Mouse (Mus musculus): ENCODE results near the gene Isl2. TPM values are rescaled to one million over a fixed set of nuclear protein-coding genes. Genes with fewer than 3 reads are reported as not detected.

Isl2 gene
- 2.5 and 3.4 TPM in 2 replicates for polyA plus RNA-seq (2016; fragmentation: Nextera tagmentation; extraction: Ambion mirVana)

DNA sequence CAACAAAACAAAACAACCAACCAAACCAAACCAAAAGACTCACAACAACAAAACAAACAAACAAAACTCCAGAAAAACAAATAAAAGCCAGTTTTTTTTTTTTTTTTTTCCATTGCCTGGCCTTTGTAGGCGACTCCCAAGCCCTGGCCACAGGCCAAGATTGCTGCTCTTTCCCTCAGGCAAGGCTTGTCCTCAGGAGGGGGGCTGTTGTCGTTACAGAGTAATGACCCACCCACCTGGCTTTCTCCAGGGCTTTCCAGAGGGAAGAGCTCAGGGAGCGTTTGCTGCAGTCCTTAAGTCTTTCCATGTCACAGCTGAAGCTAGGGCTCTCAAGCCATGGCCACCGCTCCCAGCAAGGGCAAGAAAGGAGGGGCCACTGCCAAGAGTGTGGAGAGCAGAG, at the start of gene Isl2:
Gene Isl2 (plus strand): TSS at position 296 of the 400 bp plus-strand sequence.
- peaks cover 72% of the 10 kb centered on the region for H3K27me3 ChIP-seq (ENCODE audit: low read depth, poor library complexity, severe bottlenecking)
- WGBS, result 8% methylated on average over 4 of the region's 4 CpGs

DNA sequence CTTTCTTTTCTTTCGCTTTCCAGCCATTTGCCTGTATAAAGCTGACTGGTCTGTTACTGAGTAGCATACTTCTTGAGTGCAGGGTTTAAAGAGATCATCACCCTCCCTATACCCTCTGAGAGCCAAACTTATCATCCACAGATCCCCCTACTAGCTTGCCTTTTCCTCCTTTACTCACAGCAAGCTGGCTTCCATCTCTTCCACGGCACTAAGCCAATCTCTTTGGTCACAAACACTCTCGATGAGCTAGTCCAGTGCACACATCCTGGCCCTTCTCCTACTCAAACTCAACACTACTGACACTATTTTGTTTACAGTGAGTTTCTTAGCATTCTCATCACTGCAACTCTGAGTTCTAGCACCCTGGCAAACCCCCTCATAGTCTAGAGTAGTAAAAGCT, 30.6 kb upstream of the Isl2 start:
- H3K9me3 ChIP-seq (replicated peaks), result no peaks in the 10 kb centered on the region
- WGBS, result 86% methylated on average over 3 of the region's 3 CpGs
- H3K4me1 ChIP-seq, result peaks cover 14% of the 10 kb centered on the region
- 0 out of 2 replicates have a peak, but pooled peaks cover 3% of the 10 kb centered on the region for H3K27me3 ChIP-seq (ENCODE audit: low read depth, poor library complexity, severe bottlenecking)
- H3K27ac ChIP-seq, result no peak overlapping the region
- DNase-seq (ENCODE audit: low spot score), result no peak
- H3K4me3 ChIP-seq, result no peak overlapping the region
- H3K36me3 ChIP-seq, result no peaks in the 10 kb centered on the region

More for the DNA sequence above, at the start of gene Isl2:
- H3K4me1 ChIP-seq, result peaks cover 48% of the 10 kb centered on the region
- H3K36me3 ChIP-seq, result no peaks in the 10 kb centered on the region
- H3K4me3 ChIP-seq, result peak within 1 kb of the TSS; percentile 57
- H3K9me3 ChIP-seq (replicated peaks), result no peaks in the 10 kb centered on the region
- peak within 1 kb of the TSS; percentile 8; the same call in 1 of the 2 replicates for H3K27ac ChIP-seq
- no peak for DNase-seq (ENCODE audit: low spot score)

DNA sequence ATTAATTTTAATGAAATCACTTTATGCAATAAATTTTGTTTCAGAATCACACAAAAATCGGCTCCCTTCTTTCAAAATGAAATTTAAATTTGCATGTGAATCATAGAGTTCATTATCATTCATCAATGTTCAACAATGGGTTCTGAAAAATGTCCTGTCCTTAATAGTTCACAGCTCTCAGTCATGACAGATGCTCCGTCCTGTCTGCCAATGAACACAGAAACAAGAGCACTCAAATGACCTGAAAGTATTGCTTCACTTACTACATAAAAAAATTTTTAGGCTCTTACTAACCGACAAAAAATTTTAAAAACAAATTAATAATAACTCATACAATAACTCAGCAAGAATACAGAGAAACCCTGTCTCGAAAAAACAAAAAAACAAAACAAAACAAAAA, 29.8 kb upstream of the Isl2 start:
- no peak for DNase-seq (ENCODE audit: low spot score)
- Histone ChIP-seq H3K36me3 (no peaks in the 10 kb centered on the region), H3K4me1 (peaks cover 14% of the 10 kb centered on the region), H3K27me3 (ENCODE audit: low read depth, poor library complexity, severe bottlenecking) (peaks cover 10% of the 10 kb centered on the region), H3K27ac (no peak overlapping the region), H3K4me3 (no peak overlapping the region), H3K9me3 (replicated peaks) (no peaks in the 10 kb centered on the region)
- 84% methylated on average over 4 of the region's 4 CpGs for WGBS

DNA sequence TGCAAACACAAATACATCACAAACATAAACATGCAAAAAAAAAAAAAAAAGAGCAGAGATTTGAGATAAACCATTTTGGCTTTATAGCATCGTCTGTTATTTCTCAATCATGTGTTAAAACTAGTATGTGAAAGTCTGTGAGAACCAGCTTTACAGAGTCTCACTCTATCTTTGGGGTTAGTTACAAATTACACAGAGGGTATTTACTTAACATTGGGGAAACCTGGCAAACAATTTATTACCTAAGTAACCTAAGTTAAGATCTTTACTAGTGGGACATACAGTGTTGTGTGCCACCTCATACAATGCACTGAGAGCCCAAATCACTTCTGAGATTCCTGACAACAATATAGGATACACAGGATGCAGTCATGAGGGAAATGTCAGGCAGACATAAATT, 28.7 kb upstream of the Isl2 start:
- DNase-seq (ENCODE audit: low spot score), result no peak
- peaks cover 14% of the 10 kb centered on the region for H3K4me1 ChIP-seq
- H3K9me3 ChIP-seq (replicated peaks), result no peaks in the 10 kb centered on the region
- H3K27ac ChIP-seq, result no peak overlapping the region
- no peak overlapping the region for H3K4me3 ChIP-seq
- no peaks in the 10 kb centered on the region for H3K36me3 ChIP-seq
- WGBS, result 95% methylated on average over 1 of the region's 1 CpGs
- peaks cover 20% of the 10 kb centered on the region for H3K27me3 ChIP-seq (ENCODE audit: low read depth, poor library complexity, severe bottlenecking)

DNA sequence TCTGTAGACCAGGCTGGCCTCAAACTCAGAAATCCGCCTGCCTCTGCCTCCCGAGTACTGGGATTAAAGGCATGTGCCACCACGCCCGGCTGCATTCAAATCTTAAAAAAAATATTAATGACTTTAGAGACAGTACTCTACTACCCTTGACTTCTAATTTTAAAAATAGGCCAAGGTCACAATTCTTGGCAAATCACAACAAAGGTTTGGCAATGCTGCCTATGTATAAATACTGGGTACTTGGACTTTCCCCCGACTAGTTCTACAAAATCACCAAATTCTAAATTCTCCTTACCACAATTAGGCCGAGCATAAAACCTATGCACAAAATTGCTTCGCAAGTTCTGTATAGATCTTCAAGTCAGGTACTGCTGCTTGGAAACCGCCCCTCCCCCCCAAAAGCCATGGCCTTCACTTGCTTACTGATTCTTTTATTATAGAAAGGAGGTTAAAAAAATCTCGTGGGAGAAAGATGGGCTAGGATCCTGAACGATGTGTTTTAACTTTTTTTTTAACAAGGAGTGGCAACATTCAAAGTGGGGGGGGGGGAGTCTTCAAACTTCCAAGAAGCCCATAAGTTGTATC, 27.7 kb upstream of the Isl2 start:
- 83% methylated on average over 10 of the region's 10 CpGs for WGBS
- Histone ChIP-seq H3K4me1 (peaks cover 14% of the 10 kb centered on the region), H3K27ac (no peak overlapping the region; the same call in 1 of the 2 replicates), H3K9me3 (replicated peaks) (no peaks in the 10 kb centered on the region), H3K27me3 (ENCODE audit: low read depth, poor library complexity, severe bottlenecking) (peaks cover 22% of the 10 kb centered on the region), H3K4me3 (peak overlapping the region; percentile 93), H3K36me3 (no peaks in the 10 kb centered on the region)
- no peak for DNase-seq (ENCODE audit: low spot score)

DNA sequence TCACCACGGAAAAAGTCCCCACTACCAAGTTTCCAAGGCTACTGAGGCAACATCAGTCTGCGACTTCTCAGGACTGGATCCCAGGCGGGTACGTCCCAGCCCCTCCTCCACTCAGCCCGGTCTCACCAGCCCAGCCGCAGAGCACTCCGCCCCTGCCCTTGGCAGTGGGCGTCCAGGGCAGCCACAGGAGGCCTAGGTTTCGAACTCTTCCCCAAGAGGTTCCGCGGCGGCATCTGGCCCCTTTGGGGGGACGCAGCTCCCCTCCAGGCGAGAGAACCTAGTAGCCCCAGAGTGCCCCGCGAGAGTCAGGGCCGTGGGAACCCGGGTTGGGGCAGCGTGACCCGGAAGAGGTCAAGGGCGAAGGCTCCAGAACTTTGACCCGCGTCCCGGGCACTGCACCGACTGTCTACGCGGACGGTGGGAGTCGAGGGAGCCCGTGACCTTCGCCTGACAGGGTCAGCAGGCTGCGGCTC, 26.9 kb upstream of the Isl2 start:
- H3K27ac ChIP-seq, result peak overlapping the region; percentile 94
- WGBS, result under 1% methylated on average over 32 of the region's 32 CpGs
- H3K4me3 ChIP-seq, result peak overlapping the region; percentile 93
- peaks cover 22% of the 10 kb centered on the region for H3K27me3 ChIP-seq (ENCODE audit: low read depth, poor library complexity, severe bottlenecking)
- peak; percentile 82 for DNase-seq (ENCODE audit: low spot score)
- peaks cover 14% of the 10 kb centered on the region for H3K4me1 ChIP-seq
- H3K36me3 ChIP-seq, result no peaks in the 10 kb centered on the region
- H3K9me3 ChIP-seq (replicated peaks), result no peaks in the 10 kb centered on the region

DNA sequence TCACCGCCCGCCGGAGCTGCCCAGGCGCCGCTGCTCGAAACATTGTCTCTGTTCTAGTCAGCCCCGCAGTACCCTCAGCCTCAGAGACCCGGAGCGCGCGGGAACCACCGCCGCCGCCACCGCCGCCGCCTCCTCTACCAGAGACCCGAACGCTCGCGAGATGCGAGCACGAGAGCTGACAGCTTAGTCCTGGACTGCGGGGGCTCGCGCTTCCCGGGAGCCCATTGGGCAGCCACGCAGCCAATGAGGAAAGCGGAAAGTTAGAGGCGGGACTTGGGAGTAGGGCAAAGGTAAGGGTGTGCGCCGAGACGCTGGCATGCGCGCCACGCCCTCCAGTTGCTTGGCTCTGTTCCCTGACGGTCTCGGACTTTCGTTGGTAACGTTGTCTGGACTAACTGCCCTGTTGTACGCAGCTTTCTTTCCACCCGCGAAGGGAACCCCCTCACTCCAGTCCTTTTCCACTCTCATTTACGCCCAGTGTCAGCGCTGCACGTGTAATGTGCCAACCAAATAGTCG, 26.4 kb upstream of the Isl2 start, which contains the start of gene Etfa:
Gene Etfa (minus strand): TSS at position 217 of the 517 bp plus-strand sequence.
- no peaks in the 10 kb centered on the region for H3K9me3 ChIP-seq (replicated peaks)
- peaks cover 14% of the 10 kb centered on the region for H3K4me1 ChIP-seq
- peaks cover 22% of the 10 kb centered on the region for H3K27me3 ChIP-seq (ENCODE audit: low read depth, poor library complexity, severe bottlenecking)
- 1% methylated on average over 47 of the region's 47 CpGs for WGBS
- H3K4me3 ChIP-seq, result peak within 1 kb of the TSS; percentile 93
- peak within 1 kb of the TSS; percentile 94 for H3K27ac ChIP-seq
- DNase-seq (ENCODE audit: low spot score), result peak; percentile 93
- H3K36me3 ChIP-seq, result no peaks in the 10 kb centered on the region

DNA sequence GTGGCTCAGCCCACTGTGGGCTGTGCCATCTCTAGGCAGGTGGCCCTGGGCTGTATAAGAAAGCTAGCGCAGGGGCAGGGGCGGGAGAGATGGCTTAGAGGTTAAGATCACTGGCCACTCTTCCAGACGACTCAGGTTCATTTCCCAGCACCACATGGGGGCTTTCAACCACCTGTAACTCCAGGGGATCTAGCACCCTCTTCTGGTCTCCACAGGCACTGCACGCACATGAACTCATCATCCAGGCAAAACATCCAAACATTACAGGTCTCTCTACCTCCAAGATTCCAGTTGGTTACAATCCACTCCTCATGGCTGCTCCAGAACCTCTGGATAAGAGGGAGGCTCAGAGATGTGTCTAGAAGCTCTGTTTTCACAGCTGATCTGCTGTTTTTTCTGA, 12.8 kb upstream of the Isl2 start:
- H3K4me1 ChIP-seq, result no peaks in the 10 kb centered on the region
- H3K4me3 ChIP-seq, result no peak overlapping the region
- no peak for DNase-seq (ENCODE audit: low spot score)
- 34% methylated on average over 4 of the region's 4 CpGs for WGBS
- H3K9me3 ChIP-seq (replicated peaks), result no peaks in the 10 kb centered on the region
- no peak overlapping the region for H3K27ac ChIP-seq
- no peaks in the 10 kb centered on the region for H3K27me3 ChIP-seq (ENCODE audit: low read depth, poor library complexity, severe bottlenecking)
- no peaks in the 10 kb centered on the region for H3K36me3 ChIP-seq

DNA sequence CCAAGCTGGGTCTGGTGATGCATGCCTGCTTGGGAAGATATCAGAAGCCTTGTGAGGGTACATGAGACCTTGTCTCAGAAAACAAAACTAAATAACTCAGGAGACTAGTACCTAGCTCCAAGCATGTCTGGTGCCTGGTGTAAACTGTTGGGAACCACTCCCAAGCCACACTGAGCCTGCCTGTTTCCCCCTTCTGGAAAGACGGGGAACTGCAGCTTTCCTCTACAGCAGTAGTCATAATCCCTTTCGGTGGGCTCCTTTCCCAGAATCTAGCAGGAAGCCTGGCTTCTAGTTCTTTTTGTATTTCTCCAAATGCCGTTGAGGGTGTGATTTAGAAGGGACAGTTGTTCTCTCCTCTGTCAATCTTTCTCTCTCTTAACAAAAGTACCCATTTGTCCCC, 2.6 kb upstream of the Isl2 start:
- Histone ChIP-seq H3K27me3 (ENCODE audit: low read depth, poor library complexity, severe bottlenecking) (peaks cover 48% of the 10 kb centered on the region), H3K27ac (no peak overlapping the region), H3K4me3 (no peak overlapping the region), H3K36me3 (no peaks in the 10 kb centered on the region), H3K4me1 (peaks cover 28% of the 10 kb centered on the region), H3K9me3 (replicated peaks) (no peaks in the 10 kb centered on the region)
- peak; percentile 76 for DNase-seq (ENCODE audit: low spot score)
- 17% methylated on average over 3 of the region's 3 CpGs for WGBS

DNA sequence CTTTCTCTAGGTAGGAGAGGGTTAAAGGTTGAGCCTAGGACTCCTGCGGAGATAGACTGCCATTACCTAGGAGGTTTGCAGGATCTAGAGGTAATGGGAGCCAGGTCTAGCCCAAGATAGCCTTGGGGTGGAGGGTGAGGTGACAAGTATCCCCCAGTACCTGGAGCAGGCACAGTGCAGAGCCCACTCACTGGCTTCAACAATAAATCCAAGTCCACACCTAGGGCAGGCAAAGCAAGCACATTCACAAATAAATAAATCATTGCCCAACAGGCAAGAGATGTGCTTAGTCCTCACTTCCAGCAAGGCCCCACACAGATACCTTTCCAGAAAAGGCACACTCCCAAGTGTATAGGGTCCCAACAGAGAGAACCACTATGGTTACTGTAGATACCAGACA, 534 bp downstream of the Isl2 start:
- no peak overlapping the region for H3K4me3 ChIP-seq
- DNase-seq (ENCODE audit: low spot score), result no peak
- H3K27ac ChIP-seq, result no peak overlapping the region
- peaks cover 79% of the 10 kb centered on the region for H3K27me3 ChIP-seq (ENCODE audit: low read depth, poor library complexity, severe bottlenecking)
- H3K4me1 ChIP-seq, result peaks cover 53% of the 10 kb centered on the region
- no peaks in the 10 kb centered on the region for H3K36me3 ChIP-seq
- 0% methylated on average over 1 of the region's 1 CpGs for WGBS
- no peaks in the 10 kb centered on the region for H3K9me3 ChIP-seq (replicated peaks)

DNA sequence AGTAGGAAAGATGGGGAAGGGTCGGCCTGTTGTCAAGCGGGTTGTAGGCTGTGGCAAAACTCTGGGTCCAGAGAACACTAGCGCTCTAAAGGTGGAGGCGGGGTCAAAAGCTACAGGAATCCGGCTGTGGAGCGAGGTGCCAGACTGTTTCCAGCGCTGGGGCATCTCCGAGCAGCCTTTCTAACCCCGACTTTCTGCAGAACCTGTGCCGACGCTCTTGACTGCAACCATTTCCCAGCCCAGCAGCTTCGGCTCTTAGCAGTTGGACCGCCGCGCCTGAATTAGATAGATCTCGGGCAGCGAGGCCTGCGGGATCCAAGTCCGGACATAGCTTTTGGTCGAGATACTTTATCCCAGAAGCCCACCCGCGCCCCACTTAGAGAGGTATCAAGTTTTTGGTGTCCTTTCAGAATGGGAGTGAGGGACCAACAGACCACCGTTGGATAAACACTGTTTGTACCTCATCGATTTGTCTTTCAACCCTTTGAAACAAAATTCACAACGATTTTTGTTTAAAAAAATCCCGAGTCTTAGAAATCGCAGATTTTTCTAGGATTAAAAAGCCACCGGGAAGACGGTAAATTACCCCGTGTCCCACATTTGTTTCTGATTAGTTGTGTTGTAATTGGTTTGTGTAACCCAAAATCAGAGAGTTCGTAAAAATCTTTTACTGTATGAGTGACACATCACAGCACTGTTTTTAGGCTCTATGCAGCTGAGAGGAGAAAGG, 1.4 kb downstream of the Isl2 start:
- peaks cover 87% of the 10 kb centered on the region for H3K27me3 ChIP-seq (ENCODE audit: low read depth, poor library complexity, severe bottlenecking)
- no peaks in the 10 kb centered on the region for H3K9me3 ChIP-seq (replicated peaks)
- peak overlapping the region; percentile 57 for H3K4me3 ChIP-seq
- H3K4me1 ChIP-seq, result peaks cover 61% of the 10 kb centered on the region
- peak; percentile 60 for DNase-seq (ENCODE audit: low spot score)
- H3K27ac ChIP-seq, result no peak overlapping the region
- no peaks in the 10 kb centered on the region for H3K36me3 ChIP-seq
- WGBS, result 2% methylated on average over 31 of the region's 31 CpGs

DNA sequence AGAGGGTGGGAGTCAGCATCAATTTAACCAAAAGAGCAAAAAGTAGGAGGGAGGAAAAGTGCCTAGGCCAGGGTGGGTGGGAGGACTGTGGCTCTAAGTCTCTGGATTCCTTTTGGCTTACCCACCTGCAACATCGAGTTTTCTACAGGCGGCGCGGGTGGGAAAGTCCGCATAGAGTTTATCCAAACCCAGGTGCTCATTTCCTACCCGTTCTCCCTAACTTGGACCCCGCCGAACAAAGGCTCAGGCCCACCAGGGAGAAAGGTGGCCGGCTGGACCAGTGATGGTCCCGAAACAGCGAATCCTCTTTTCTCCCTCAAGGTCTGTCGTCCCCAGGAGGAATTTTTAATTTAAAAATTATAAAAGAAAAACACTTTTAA, 1.9 kb downstream of the Isl2 start:
- peaks cover 92% of the 10 kb centered on the region for H3K27me3 ChIP-seq (ENCODE audit: low read depth, poor library complexity, severe bottlenecking)
- DNase-seq (ENCODE audit: low spot score), result peak; percentile 59
- H3K4me3 ChIP-seq, result peak overlapping the region; percentile 57
- under 1% methylated on average over 12 of the region's 12 CpGs for WGBS
- H3K27ac ChIP-seq, result peak overlapping the region; percentile 74
- H3K36me3 ChIP-seq, result no peaks in the 10 kb centered on the region
- H3K9me3 ChIP-seq (replicated peaks), result no peaks in the 10 kb centered on the region
- peaks cover 66% of the 10 kb centered on the region for H3K4me1 ChIP-seq

DNA sequence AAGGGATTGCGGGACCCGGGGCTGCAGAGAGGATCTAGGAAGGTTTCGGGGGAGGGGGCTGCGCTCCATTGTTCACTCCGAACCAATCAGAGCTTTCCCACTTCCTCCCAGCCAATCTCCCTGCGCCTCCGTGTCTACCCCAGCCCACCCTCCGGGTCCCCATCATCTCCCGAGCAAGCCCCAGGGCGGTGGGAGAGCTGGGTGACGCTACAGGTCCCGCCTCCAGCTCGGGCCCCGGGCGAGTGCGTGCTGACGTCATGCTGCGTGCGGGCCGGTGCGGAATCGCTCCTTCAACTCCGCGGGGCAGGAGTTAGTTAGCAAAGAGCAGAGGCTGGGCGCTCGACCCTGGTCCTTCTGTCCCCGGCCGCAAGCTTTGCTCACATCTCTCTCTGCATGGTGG, 2.4 kb downstream of the Isl2 start:
- peaks cover 70% of the 10 kb centered on the region for H3K4me1 ChIP-seq
- DNase-seq (ENCODE audit: low spot score), result peak; percentile 94
- WGBS, result under 1% methylated on average over 28 of the region's 28 CpGs
- H3K36me3 ChIP-seq, result no peaks in the 10 kb centered on the region
- H3K9me3 ChIP-seq (replicated peaks), result no peaks in the 10 kb centered on the region
- peak overlapping the region; percentile 57 for H3K4me3 ChIP-seq
- H3K27ac ChIP-seq, result peak overlapping the region; percentile 74
- H3K27me3 ChIP-seq (ENCODE audit: low read depth, poor library complexity, severe bottlenecking), result peaks cover 97% of the 10 kb centered on the region

Data from limb, embryonic 10.5 days (tissue).